Mouse (Mus musculus) neural tube, embryonic 15.5 days (tissue): ENCODE results near the gene Srarp. TPM values are rescaled to one million over a fixed set of nuclear protein-coding genes. Genes with fewer than 3 reads are reported as not detected.
A peak's percentile ranks its signal among the peaks of the same experiment; 100 is the strongest.

ENCODE experiments used
- ATAC-seq: fragments of 200-750 bp; cut with Nextera tagmentation; 2 replicates; pipeline ENCODE4 v1.8.0; 2017; ENCODE audit warnings: mild to moderate bottlenecking, moderate TSS enrichment, moderate library complexity; ENCODE audit not compliant: low FRiP score
- H3K27ac ChIP-seq: fragments of 300-500 bp; sonication (generic); replicated peaks from 2 replicates; pipeline ENCODE4 v1.5.1; 2015; ENCODE audit warnings: mild to moderate bottlenecking, inconsistent platforms
- H3K27me3 ChIP-seq: fragments of 300-500 bp; sonication (generic); replicated peaks from 2 replicates; pipeline ENCODE4 v1.6.1; 2015; ENCODE audit warnings: inconsistent platforms
- H3K36me3 ChIP-seq: fragments of 300-500 bp; sonication (generic); 2 replicates; pipeline ENCODE4 v1.6.1; 2015; ENCODE audit warnings: inconsistent platforms
- H3K4me1 ChIP-seq: fragments of 300-500 bp; sonication (generic); 2 replicates; pipeline ENCODE4 v1.6.1; 2015; ENCODE audit warnings: inconsistent platforms
- H3K4me2 ChIP-seq: fragments of 300-500 bp; sonication (generic); 2 replicates; pipeline ENCODE4 v1.6.1; 2015; ENCODE audit warnings: inconsistent platforms, mild to moderate bottlenecking, moderate library complexity
- H3K4me3 ChIP-seq: fragments of 300-500 bp; sonication (generic); replicated peaks from 2 replicates; pipeline ENCODE4 v1.5.1; 2015; ENCODE audit warnings: mild to moderate bottlenecking, inconsistent platforms
- H3K9ac ChIP-seq: fragments of 300-500 bp; sonication (generic); replicated peaks from 2 replicates; pipeline ENCODE4 v1.6.1; 2015; ENCODE audit warnings: mild to moderate bottlenecking, inconsistent platforms
- H3K9me3 ChIP-seq: fragments of 300-500 bp; sonication (generic); replicated peaks from 2 replicates; pipeline ENCODE4 v1.6.1; 2016; ENCODE audit warnings: inconsistent platforms
- WGBS: fragments of 180-500 bp; shearing (Covaris S2); methylation state at CpG from one replicate; pipeline ENCODE4 v1.1.7; 2015; ENCODE audit warnings: mixed read lengths; 5-methylcytosine and 5-hydroxymethylcytosine counted together
- polyA plus RNA-seq: library from polyadenylated mRNA; unstranded; fragments of >200 nt; fragmentation: Nextera tagmentation; extraction: Ambion mirVana; gene quantifications from 2 replicates; pipeline ENCODE4 v1.2.1, GENCODE M21; 2015

Srarp gene
- polyA plus RNA-seq, 1 experiment from 2014 or later = 0.58 TPM

GRCm38 (mm10) chr4:141439083-141439803, 3.3 kb upstream of the Srarp start:
- no peak overlapping the region for H3K4me2 ChIP-seq
- WGBS = 86% methylated on average over 12 of the region's 12 CpGs

GRCm38 (mm10) chr4:141433191-141433590, 2.7 kb downstream of the Srarp start:
- WGBS = 84% methylated on average over 18 of the region's 18 CpGs
- Histone ChIP-seq H3K4me1 (no peaks in the 10 kb centered on the region), H3K9me3 (no peaks in the 10 kb centered on the region), H3K27me3 (no peaks in the 10 kb centered on the region), H3K4me3 (no peak overlapping the region), H3K27ac (no peak overlapping the region), H3K9ac (no peak overlapping the region), H3K36me3 (no peaks in the 10 kb centered on the region), H3K4me2 (no peak overlapping the region)
- ATAC-seq = no peak

More at GRCm38 (mm10) chr4:141439083-141439803, 3.3 kb upstream of the Srarp start:
- ATAC-seq = no peak
- H3K27me3 ChIP-seq = no peaks in the 10 kb centered on the region
- no peak overlapping the region for H3K27ac ChIP-seq
- no peaks in the 10 kb centered on the region for H3K9me3 ChIP-seq
- no peaks in the 10 kb centered on the region for H3K36me3 ChIP-seq
- H3K4me3 ChIP-seq = no peak overlapping the region
- H3K9ac ChIP-seq = no peak overlapping the region
- H3K4me1 ChIP-seq = peaks cover 7% of the 10 kb centered on the region

- H3K4me3 ChIP-seq = no peak overlapping the region
- H3K9ac ChIP-seq = no peak overlapping the region
- no peaks in the 10 kb centered on the region for H3K4me1 ChIP-seq
- no peaks in the 10 kb centered on the region for H3K36me3 ChIP-seq
- WGBS = 58% methylated on average over 14 of the region's 14 CpGs
- H3K27ac ChIP-seq = no peak overlapping the region
- no peak for ATAC-seq
- H3K9me3 ChIP-seq = no peaks in the 10 kb centered on the region
- H3K4me2 ChIP-seq = no peak overlapping the region
- H3K27me3 ChIP-seq = no peaks in the 10 kb centered on the region
Observed at GRCm38 (mm10) chr4:141432666-141433065, 3.2 kb downstream of the Srarp start.

- Histone ChIP-seq H3K4me1 (peaks cover 7% of the 10 kb centered on the region), H3K27me3 (peaks cover 8% of the 10 kb centered on the region; the same call in 1 of the 2 replicates), H3K4me2 (no peak overlapping the region), H3K36me3 (no peaks in the 10 kb centered on the region), H3K27ac (no peak overlapping the region), H3K4me3 (no peak overlapping the region), H3K9ac (no peak overlapping the region), H3K9me3 (no peaks in the 10 kb centered on the region)
- 49% methylated on average over 9 of the region's 9 CpGs for WGBS
- no peak for ATAC-seq
Observed at GRCm38 (mm10) chr4:141430997-141431396, 4.9 kb downstream of the Srarp start.

- Histone ChIP-seq H3K9me3 (no peaks in the 10 kb centered on the region), H3K27ac (no peak overlapping the region), H3K4me1 (peaks cover 19% of the 10 kb centered on the region), H3K4me3 (no peak overlapping the region), H3K27me3 (peaks cover 8% of the 10 kb centered on the region; the same call in 1 of the 2 replicates), H3K4me2 (no peak overlapping the region), H3K36me3 (no peaks in the 10 kb centered on the region), H3K9ac (no peak overlapping the region)
- WGBS = 52% methylated on average over 9 of the region's 9 CpGs
- no peak for ATAC-seq
Observed at GRCm38 (mm10) chr4:141429847-141430246, 6.1 kb downstream of the Srarp start.

GRCm38 (mm10) chr4:141429381-141429780, 6.5 kb downstream of the Srarp start:
- H3K36me3 ChIP-seq = no peaks in the 10 kb centered on the region

GRCm38 (mm10) chr4:141427921-141428320, 8.0 kb downstream of the Srarp start:
- no peaks in the 10 kb centered on the region for H3K9me3 ChIP-seq
- peaks cover 20% of the 10 kb centered on the region for H3K4me1 ChIP-seq
- no peak overlapping the region for H3K4me3 ChIP-seq
- whole genome bisulfite sequencing = 88% methylated on average over 13 of the region's 13 CpGs
- no peak overlapping the region for H3K27ac ChIP-seq
- peaks cover 8% of the 10 kb centered on the region; the same call in 1 of the 2 replicates for H3K27me3 ChIP-seq
- ATAC-seq = no peak
- H3K4me2 ChIP-seq = no peak overlapping the region
- no peak overlapping the region for H3K9ac ChIP-seq
- H3K36me3 ChIP-seq = no peaks in the 10 kb centered on the region

More at GRCm38 (mm10) chr4:141429381-141429780, 6.5 kb downstream of the Srarp start:
- H3K9me3 ChIP-seq = no peaks in the 10 kb centered on the region
- no peak overlapping the region for H3K4me3 ChIP-seq
- 79% methylated on average over 6 of the region's 6 CpGs for WGBS
- H3K4me2 ChIP-seq = no peak overlapping the region
- H3K9ac ChIP-seq = no peak overlapping the region
- ATAC-seq = no peak
- H3K27ac ChIP-seq = no peak overlapping the region
- H3K4me1 ChIP-seq = peaks cover 20% of the 10 kb centered on the region
- peaks cover 8% of the 10 kb centered on the region; the same call in 1 of the 2 replicates for H3K27me3 ChIP-seq

GRCm38 (mm10) chr4:141426796-141427745, 8.8 kb downstream of the Srarp start:
- Histone ChIP-seq H3K4me3 (no peak overlapping the region), H3K36me3 (no peaks in the 10 kb centered on the region), H3K9me3 (no peaks in the 10 kb centered on the region), H3K4me1 (peaks cover 20% of the 10 kb centered on the region), H3K9ac (no peak overlapping the region), H3K27me3 (peaks cover 8% of the 10 kb centered on the region; the same call in 1 of the 2 replicates), H3K4me2 (peak overlapping the region; percentile 86; the same call in 1 of the 2 replicates), H3K27ac (no peak overlapping the region)
- WGBS = 83% methylated on average over 10 of the region's 10 CpGs
- no peak for ATAC-seq

- WGBS = 5% methylated on average over 36 of the region's 36 CpGs
- Histone ChIP-seq H3K36me3 (no peaks in the 10 kb centered on the region), H3K9ac (peak overlapping the region; percentile 66), H3K4me1 (peaks cover 25% of the 10 kb centered on the region), H3K4me2 (peak overlapping the region; percentile 86), H3K4me3 (peak overlapping the region; percentile 54), H3K27me3 (peaks cover 8% of the 10 kb centered on the region; the same call in 1 of the 2 replicates), H3K9me3 (no peaks in the 10 kb centered on the region), H3K27ac (peak overlapping the region; percentile 72)
- ATAC-seq = peak; percentile 97
Observed at GRCm38 (mm10) chr4:141425484-141426479, 10.1 kb downstream of the Srarp start.

GRCm38 (mm10) chr4:141423691-141424431, 12.0 kb downstream of the Srarp start:
- Histone ChIP-seq H3K36me3 (no peaks in the 10 kb centered on the region), H3K4me3 (no peak overlapping the region), H3K4me2 (no peak overlapping the region), H3K9me3 (no peaks in the 10 kb centered on the region), H3K4me1 (peaks cover 27% of the 10 kb centered on the region), H3K27me3 (peaks cover 8% of the 10 kb centered on the region; the same call in 1 of the 2 replicates), H3K9ac (no peak overlapping the region), H3K27ac (no peak overlapping the region)
- 90% methylated on average over 13 of the region's 13 CpGs for WGBS
- no peak for ATAC-seq
